In the genomic region with DNA sequence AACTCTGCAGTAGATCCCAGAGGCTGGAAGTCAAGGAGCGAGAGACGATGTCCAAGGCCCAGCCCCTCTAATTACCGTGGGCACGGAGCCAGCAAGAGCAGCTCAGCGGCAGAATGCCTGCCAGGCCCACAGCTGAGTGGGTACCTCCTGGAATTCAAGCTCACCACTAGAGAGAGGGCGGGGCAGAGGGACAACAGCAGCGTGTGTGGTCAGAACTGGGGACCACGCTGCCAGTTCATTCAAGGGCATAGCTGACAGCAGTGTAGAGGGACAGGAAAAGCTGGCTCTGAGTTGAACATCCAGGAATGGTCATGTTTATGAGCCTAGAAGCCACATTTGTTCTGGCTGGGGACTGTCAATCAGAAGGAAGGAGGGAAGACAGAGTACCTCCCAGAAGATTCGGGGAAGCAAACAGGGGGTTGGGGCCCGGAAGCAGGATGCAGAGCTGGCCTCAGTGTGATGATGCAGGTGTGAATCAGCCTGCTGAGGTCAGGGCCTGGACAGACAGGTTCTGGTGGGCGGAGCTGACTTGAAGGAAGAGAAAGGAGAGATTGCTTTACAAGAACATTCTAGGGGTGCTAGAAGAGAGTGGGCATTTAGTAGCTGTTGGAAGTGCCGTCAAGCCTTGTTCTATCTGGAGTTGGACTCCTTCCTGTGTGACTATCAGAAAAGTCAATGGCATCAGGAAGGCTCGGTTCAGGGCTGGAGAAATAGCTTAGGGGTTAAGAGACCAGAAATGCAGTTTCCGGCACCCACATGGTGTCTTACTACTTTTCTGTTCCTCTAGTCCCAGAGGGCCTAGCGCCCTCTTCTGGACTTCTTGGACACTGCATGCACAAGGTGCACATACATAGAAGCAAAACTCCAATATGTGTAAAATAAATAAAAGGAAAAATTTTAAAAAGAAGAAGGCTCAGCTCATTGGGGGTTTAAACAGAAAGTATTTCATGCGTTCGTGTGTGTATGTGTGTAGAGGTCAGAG, we compare ENCODE assay signal across 8 mouse cellular contexts. TPM values are rescaled to one million over a fixed set of nuclear protein-coding genes. Genes with fewer than 3 reads are reported as not detected.
A peak's percentile ranks its signal among the peaks of the same experiment; 100 is the strongest.
DNase-seq lines count a peak whose midpoint lies in the region; TF ChIP-seq lines count a peak whose summit lies in the region.

No protein-coding gene starts in this region.

- no peak overlapping the region for H3K4me3 ChIP-seq in gastrocnemius, adult 2 months
- no peak overlapping the region for H3K4me3 ChIP-seq in testis, adult 2 months (ENCODE audit: control insufficient read depth, low read depth, low read length)

- TF ChIP-seq CTCF in gastrocnemius, adult 2 months (IDR thresholded peaks at IDR 0.05), result no peak; the same call in 1 of the 2 replicates
- TF ChIP-seq CTCF in testis, adult 2 months (IDR thresholded peaks at IDR 0.05; ENCODE audit: control insufficient read depth, insufficient read depth, insufficient replicate concordance, low read depth, low read length), result peak; percentile 35; the same call in 1 of the 2 replicates

- no peaks in the 10 kb centered on the region for H3K36me3 ChIP-seq in testis, adult 2 months (ENCODE audit: control insufficient read depth, insufficient read depth, low read length)

- no peak for TF ChIP-seq POLR2A in testis, adult 2 months (IDR thresholded peaks at IDR 0.05; ENCODE audit: control insufficient read depth, low read depth, low read length)

- H3K27ac ChIP-seq in gastrocnemius, adult 2 months, result no peak overlapping the region
- H3K27ac ChIP-seq in testis, adult 2 months (ENCODE audit: control insufficient read depth, insufficient read depth, low read depth, low read length), result no peak overlapping the region

- peak; percentile 21 for DNase-seq in gastrocnemius, adult 2 months
- DNase-seq in gastrocnemius, adult 8-10 months (ENCODE audit: low spot score in 2 of 2), result no peak
- peak; percentile 71 for DNase-seq in urinary bladder, postnatal 14 days (ENCODE audit: low spot score)
- DNase-seq in urinary bladder, adult 2 months (ENCODE audit: low spot score), result no peak
- peak; percentile 65 for DNase-seq in kidney, postnatal 14 days
- DNase-seq in embryo, embryonic 10 days (ENCODE audit: low spot score), result no peak
- no peak for DNase-seq in thymus, adult 18-20 months

- no peaks in the 10 kb centered on the region for H3K27me3 ChIP-seq in testis, adult 2 months (ENCODE audit: control insufficient read depth, insufficient read depth, low read length)

- peaks cover 6% of the 10 kb centered on the region for H3K4me1 ChIP-seq in testis, adult 2 months (ENCODE audit: control insufficient read depth, insufficient read depth, low read length)

- intact Hi-C loops in gastrocnemius, adult 2 months (cut with DNase I), result no loop called here

RNA-seq across cellular contexts. Expression of gene Tgfa, which starts 37.5 kb away (rescaled TPM):
- under 1 TPM; 0.31 to 0.66 TPM for total RNA-seq in gastrocnemius, adult 2 months (2021)
- under 1 TPM; 0.10 to 0.27 (median 0.13) TPM for total RNA-seq in gastrocnemius, adult 8-10 months (2022)
- 11.4 and 14.3 TPM in 2 replicates for polyA plus RNA-seq in urinary bladder, adult 2 months (2012; rRNA removed)
- 2.1 and 2.7 TPM in 2 replicates for polyA plus RNA-seq in testis, adult 2 months (2012; rRNA removed)

Comparison
In these comparisons a context has a peak if more than half of its experiments do, and no peak if none do; other contexts are left out.
1. DNase-seq: peak in gastrocnemius, adult 2 months (single experiment), urinary bladder, postnatal 14 days (single experiment) and kidney, postnatal 14 days (single experiment); none in gastrocnemius, adult 8-10 months (0 of 2), urinary bladder, adult 2 months (single experiment), embryo, embryonic 10 days (single experiment) and thymus, adult 18-20 months (0 of 2).